Mouse (Mus musculus) stomach, embryonic 15.5 days (tissue): ENCODE data around the gene Hist1h2be. TPM values are rescaled to one million over a fixed set of nuclear protein-coding genes. Genes with fewer than 3 reads are reported as not detected.
"Not testable (repeated sequence)": the region's sequence is repeated elsewhere in the genome, so short reads cannot be mapped to it uniquely, and the experiment has no call there.

ENCODE experiments used
- ATAC-seq: fragments of 200-750 bp; cut with Nextera tagmentation; 2 replicates; pipeline ENCODE4 v1.8.0; 2017; ENCODE audit warnings: low read depth, moderate number of reproducible peaks, moderate TSS enrichment; ENCODE audit not compliant: insufficient read depth, low FRiP score
- H3K27ac ChIP-seq: fragments of 300-500 bp; sonication (generic); 2 replicates; pipeline ENCODE4 v1.5.1; 2015; ENCODE audit warnings: mild to moderate bottlenecking, inconsistent platforms
- H3K27me3 ChIP-seq: fragments of 300-500 bp; sonication (generic); replicated peaks from 2 replicates; pipeline ENCODE4 v1.6.1; 2015; ENCODE audit warnings: inconsistent platforms
- H3K36me3 ChIP-seq: fragments of 300-500 bp; sonication (generic); 2 replicates; pipeline ENCODE4 v1.6.1; 2015; ENCODE audit warnings: inconsistent platforms
- H3K4me1 ChIP-seq: fragments of 300-500 bp; sonication (generic); 2 replicates; pipeline ENCODE4 v1.6.1; 2015; ENCODE audit warnings: inconsistent platforms
- H3K4me2 ChIP-seq: fragments of 300-500 bp; sonication (generic); 2 replicates; pipeline ENCODE4 v1.6.1; 2015; ENCODE audit warnings: mild to moderate bottlenecking, inconsistent platforms
- H3K4me3 ChIP-seq: fragments of 300-500 bp; sonication (generic); replicated peaks from 2 replicates; pipeline ENCODE4 v1.5.1; 2015; ENCODE audit warnings: inconsistent platforms
- H3K9ac ChIP-seq: fragments of 300-500 bp; sonication (generic); 2 replicates; pipeline ENCODE4 v1.6.1; 2015; ENCODE audit warnings: inconsistent platforms
- H3K9me3 ChIP-seq: fragments of 300-500 bp; sonication (generic); 2 replicates; pipeline ENCODE4 v1.6.1; 2016; ENCODE audit warnings: inconsistent platforms
- WGBS: fragments of 180-500 bp; shearing (Covaris S2); methylation state at CpG from one replicate; pipeline ENCODE4 v1.1.7; 2015; 5-methylcytosine and 5-hydroxymethylcytosine counted together
- polyA plus RNA-seq: library from polyadenylated mRNA; unstranded; fragments of >200 nt; fragmentation: Nextera tagmentation; extraction: Ambion mirVana; gene quantifications from 2 replicates; pipeline ENCODE4 v1.2.1, GENCODE M21; 2015

Hist1h2be gene
- polyA plus RNA-seq: 2.9 TPM in 2 replicates

DNA sequence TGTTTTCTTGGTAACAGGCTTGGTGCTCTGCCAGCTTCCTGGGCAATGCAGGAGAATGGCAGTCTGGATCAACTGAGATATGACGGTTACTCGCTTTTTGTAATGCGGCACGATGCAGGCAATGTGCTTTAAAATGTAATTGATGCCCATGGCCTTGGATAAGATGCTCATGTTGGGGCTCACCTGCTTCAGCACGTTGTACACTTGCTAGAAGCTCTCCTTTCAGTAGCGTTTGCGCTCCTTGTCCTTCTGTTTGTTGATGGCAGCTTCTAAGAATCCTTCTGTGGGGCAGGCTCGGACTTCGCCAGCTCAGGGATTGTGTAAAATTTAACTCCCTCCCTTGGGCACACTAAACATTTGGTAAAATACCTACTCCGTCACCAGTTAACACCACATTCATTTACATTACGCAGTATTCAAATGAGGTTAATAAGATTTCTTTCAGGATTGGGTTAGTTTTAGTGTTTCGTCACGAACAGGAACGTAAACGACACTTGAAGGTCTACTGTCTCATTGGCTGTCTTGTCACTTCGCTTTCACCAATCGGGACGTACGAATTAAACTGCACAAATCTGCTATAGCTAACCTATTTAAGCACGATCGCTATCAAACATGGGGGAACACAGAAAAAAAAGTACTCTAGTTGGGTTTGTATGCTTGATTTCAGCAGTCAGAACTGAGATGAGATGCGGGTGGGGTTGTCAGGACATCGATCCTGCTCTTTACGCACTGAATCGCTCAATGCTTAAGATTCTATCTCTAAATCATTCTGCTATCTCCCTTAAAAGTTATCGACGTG, at the start of gene Hist1h2be:
TSS of gene Hist1h2be (minus strand) at position 392 of the 799 bp plus-strand sequence.
- Histone ChIP-seq H3K4me3 (peak within 1 kb of the TSS; percentile 64), H3K4me1 (peaks cover 6% of the 10 kb centered on the region; the same call in 1 of the 2 replicates), H3K27ac (peak within 1 kb of the TSS; percentile 98), H3K9me3 (no peaks in the 10 kb centered on the region), H3K4me2 (peak within 1 kb of the TSS; percentile 85), H3K9ac (peak within 1 kb of the TSS; percentile 91), H3K27me3 (no peaks in the 10 kb centered on the region), H3K36me3 (no peaks in the 10 kb centered on the region)
- peak; percentile 81 for ATAC-seq
- whole genome bisulfite sequencing: under 1% methylated on average over 27 of the region's 27 CpGs

- Histone ChIP-seq H3K9me3 (no peaks in the 10 kb centered on the region), H3K36me3 (no peaks in the 10 kb centered on the region), H3K4me1 (no peaks in the 10 kb centered on the region), H3K9ac (no peak overlapping the region), H3K4me2 (no peak overlapping the region), H3K27ac (no peak overlapping the region), H3K4me3 (no peak overlapping the region), H3K27me3 (no peaks in the 10 kb centered on the region)
- WGBS: 63% methylated on average over 3 of the region's 3 CpGs
- ATAC-seq: no peak
Observed at GRCm38 (mm10) chr13:23662536-23662935, 41.6 kb upstream of the Hist1h2be start.

DNA sequence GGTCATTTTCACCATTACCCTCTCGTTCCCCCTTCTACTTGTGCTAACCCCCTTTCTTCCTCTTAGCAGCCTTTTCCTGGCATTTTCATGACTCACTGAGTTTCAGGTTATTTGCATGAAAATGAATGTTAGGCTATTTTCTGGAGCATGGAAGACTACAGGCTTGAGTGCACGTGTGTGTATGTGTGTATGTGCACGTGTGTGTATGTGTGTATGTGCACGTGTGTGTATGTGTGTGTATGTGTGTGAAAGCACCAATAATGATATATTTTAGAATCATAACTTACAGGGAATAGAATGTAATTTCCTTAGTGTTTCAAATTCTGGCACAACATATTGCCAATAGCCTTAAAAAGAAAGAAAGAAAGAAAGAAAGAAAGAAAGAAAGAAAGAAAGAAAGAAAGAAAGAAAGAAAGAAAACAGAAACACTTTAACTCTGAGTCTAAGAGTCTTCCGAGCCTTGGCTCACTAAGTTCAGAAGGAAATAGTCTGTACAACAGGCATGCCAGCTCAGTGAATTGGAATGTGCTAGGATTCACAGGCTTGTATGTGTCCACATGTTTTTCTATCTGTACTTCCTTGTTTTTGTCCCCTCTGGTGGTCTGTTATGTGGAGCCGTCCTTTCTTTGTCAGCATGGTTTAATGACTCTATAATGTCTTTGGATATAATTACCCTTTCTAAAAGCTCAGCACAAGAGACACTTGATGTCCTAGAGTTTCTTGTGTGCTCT, 38.9 kb upstream of the Hist1h2be start:
- Histone ChIP-seq H3K36me3 (no peaks in the 10 kb centered on the region), H3K4me2 (no peak overlapping the region), H3K27me3 (no peaks in the 10 kb centered on the region), H3K9ac (no peak overlapping the region), H3K27ac (no peak overlapping the region), H3K4me3 (no peak overlapping the region), H3K9me3 (no peaks in the 10 kb centered on the region), H3K4me1 (no peaks in the 10 kb centered on the region)
- WGBS: 62% methylated on average over 6 of the region's 6 CpGs
- ATAC-seq: no peak

- Histone ChIP-seq H3K27me3 (no peaks in the 10 kb centered on the region), H3K4me2 (no peak overlapping the region), H3K9me3 (no peaks in the 10 kb centered on the region), H3K4me3 (no peak overlapping the region), H3K27ac (no peak overlapping the region), H3K36me3 (no peaks in the 10 kb centered on the region), H3K4me1 (no peaks in the 10 kb centered on the region), H3K9ac (no peak overlapping the region)
- no peak for ATAC-seq
- 34% methylated on average over 1 of the region's 1 CpGs for WGBS
Observed at GRCm38 (mm10) chr13:23630653-23631052, 9.7 kb upstream of the Hist1h2be start.

GRCm38 (mm10) chr13:23622861-23623450, 2.0 kb upstream of the Hist1h2be start:
- peak overlapping the region; percentile 85 for H3K4me2 ChIP-seq
- H3K27ac ChIP-seq: peak overlapping the region; percentile 98
- no peaks in the 10 kb centered on the region for H3K27me3 ChIP-seq
- WGBS: 23% methylated on average over 7 of the region's 7 CpGs
- peaks cover 6% of the 10 kb centered on the region; the same call in 1 of the 2 replicates for H3K4me1 ChIP-seq
- ATAC-seq: no peak
- H3K9me3 ChIP-seq: no peaks in the 10 kb centered on the region
- H3K36me3 ChIP-seq: no peaks in the 10 kb centered on the region
- H3K4me3 ChIP-seq: peak overlapping the region; percentile 64
- no peak overlapping the region for H3K9ac ChIP-seq

DNA sequence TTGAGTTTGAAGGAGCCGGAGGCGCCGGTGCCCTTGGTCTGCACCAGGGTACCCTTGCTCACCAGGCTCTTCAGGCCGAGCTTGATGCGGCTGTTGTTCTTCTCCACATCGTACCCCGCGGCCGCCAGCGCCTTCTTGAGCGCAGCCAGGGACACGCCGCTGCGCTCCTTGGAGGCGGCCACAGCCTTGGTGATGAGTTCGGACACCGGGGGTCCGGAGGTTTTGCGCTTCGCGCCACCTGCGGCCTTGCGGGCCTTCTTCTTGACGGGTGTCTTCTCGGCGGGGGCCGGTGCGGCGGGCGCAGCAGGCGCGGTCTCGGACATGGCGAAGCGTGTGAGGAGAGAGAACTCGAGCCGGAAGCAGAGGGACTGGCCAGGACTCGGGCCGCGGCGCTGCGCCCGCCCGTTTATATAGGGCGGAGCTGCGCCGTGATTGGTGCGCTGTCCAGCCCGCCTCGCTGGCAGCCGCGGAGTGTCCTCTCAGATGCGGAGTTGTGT, 1.3 kb upstream of the Hist1h2be start, which contains the start of gene Hist1h1e:
TSS of gene Hist1h1e (minus strand) at position 384 of the 497 bp plus-strand sequence.
- ATAC-seq: peak; percentile 91
- WGBS: under 1% methylated on average over 53 of the region's 53 CpGs

GRCm38 (mm10) chr13:23621532-23622174, 729 bp upstream of the Hist1h2be start:
- Histone ChIP-seq H3K36me3 (no peaks in the 10 kb centered on the region), H3K9ac (peak overlapping the region; percentile 91), H3K9me3 (no peaks in the 10 kb centered on the region), H3K27ac (peak overlapping the region; percentile 98), H3K4me3 (peak overlapping the region; percentile 64), H3K4me2 (peak overlapping the region; percentile 85), H3K4me1 (peaks cover 6% of the 10 kb centered on the region; the same call in 1 of the 2 replicates), H3K27me3 (no peaks in the 10 kb centered on the region)
- peak; percentile 86 for ATAC-seq
- WGBS: under 1% methylated on average over 18 of the region's 18 CpGs

More for the DNA sequence above, 1.3 kb upstream of the Hist1h2be start, which contains the start of gene Hist1h1e:
- not testable (repeated sequence) for H3K36me3 ChIP-seq, H3K9me3 ChIP-seq, H3K4me1 ChIP-seq, H3K27me3 ChIP-seq
- Histone ChIP-seq H3K4me2 (peak within 1 kb of the TSS; percentile 85), H3K27ac (peak within 1 kb of the TSS; percentile 98), H3K9ac (peak within 1 kb of the TSS; percentile 91), H3K4me3 (peak within 1 kb of the TSS; percentile 64)

- WGBS: 42% methylated on average over 12 of the region's 12 CpGs
- H3K9me3 ChIP-seq: no peaks in the 10 kb centered on the region
Observed at GRCm38 (mm10) chr13:23620056-23620732, 730 bp downstream of the Hist1h2be start.

GRCm38 (mm10) chr13:23611638-23612037, 9.3 kb downstream of the Hist1h2be start:
- no peak overlapping the region for H3K9ac ChIP-seq
- no peak for ATAC-seq
- no peak overlapping the region for H3K4me3 ChIP-seq
- no peak overlapping the region for H3K4me2 ChIP-seq
- no peaks in the 10 kb centered on the region for H3K9me3 ChIP-seq
- no peaks in the 10 kb centered on the region for H3K27me3 ChIP-seq
- no peaks in the 10 kb centered on the region for H3K4me1 ChIP-seq
- WGBS: 89% methylated on average over 3 of the region's 3 CpGs
- no peak overlapping the region for H3K27ac ChIP-seq
- H3K36me3 ChIP-seq: no peaks in the 10 kb centered on the region

More at GRCm38 (mm10) chr13:23620056-23620732, 730 bp downstream of the Hist1h2be start:
- Histone ChIP-seq H3K27ac (peak overlapping the region; percentile 98), H3K4me2 (peak overlapping the region; percentile 85), H3K9ac (peak overlapping the region; percentile 41; the same call in 1 of the 2 replicates), H3K36me3 (no peaks in the 10 kb centered on the region), H3K27me3 (no peaks in the 10 kb centered on the region), H3K4me3 (peak overlapping the region; percentile 64), H3K4me1 (peaks cover 6% of the 10 kb centered on the region; the same call in 1 of the 2 replicates)
- no peak for ATAC-seq

- no peak overlapping the region for H3K27ac ChIP-seq
- H3K4me3 ChIP-seq: no peak overlapping the region
- 67% methylated on average over 2 of the region's 2 CpGs for WGBS
- no peaks in the 10 kb centered on the region for H3K27me3 ChIP-seq
- no peaks in the 10 kb centered on the region for H3K36me3 ChIP-seq
- no peak overlapping the region for H3K4me2 ChIP-seq
- ATAC-seq: no peak
- no peaks in the 10 kb centered on the region for H3K9me3 ChIP-seq
- no peak overlapping the region for H3K9ac ChIP-seq
- no peaks in the 10 kb centered on the region for H3K4me1 ChIP-seq
Observed at GRCm38 (mm10) chr13:23610393-23610792, 10.5 kb downstream of the Hist1h2be start.

- Histone ChIP-seq H3K36me3 (no peaks in the 10 kb centered on the region), H3K9ac (no peak overlapping the region), H3K27ac (no peak overlapping the region), H3K9me3 (no peaks in the 10 kb centered on the region), H3K27me3 (no peaks in the 10 kb centered on the region), H3K4me3 (no peak overlapping the region), H3K4me1 (no peaks in the 10 kb centered on the region), H3K4me2 (no peak overlapping the region)
- ATAC-seq: no peak
Observed at GRCm38 (mm10) chr13:23609844-23610243, 11.1 kb downstream of the Hist1h2be start.
